Mouse (Mus musculus): Measurements from ENCODE around the gene Fndc5. TPM values are rescaled to one million over a fixed set of nuclear protein-coding genes. Genes with fewer than 3 reads are reported as not detected.

The Fndc5 gene
- polyA plus RNA-seq, 1 experiment from 2014 or later: 5.3 TPM

- Histone ChIP-seq H3K27ac (ENCODE audit: low read depth, low read length) (no peak overlapping the region), H3K4me3 (ENCODE audit: low read depth, low read length) (peak overlapping the region; percentile 45), H3K27me3 (ENCODE audit: control insufficient read depth, insufficient read depth, low read length) (peaks cover 71% of the 10 kb centered on the region), H3K9ac (ENCODE audit: low read depth, low read length) (no peak overlapping the region), H3K9me3 (replicated peaks; ENCODE audit: control insufficient read depth, low read length) (no peaks in the 10 kb centered on the region), H3K36me3 (ENCODE audit: control insufficient read depth, insufficient read depth, low read length) (no peaks in the 10 kb centered on the region), H3K4me2 (peak overlapping the region; percentile 86), H3K4me1 (ENCODE audit: control insufficient read depth, insufficient read depth, low read length) (peaks cover 18% of the 10 kb centered on the region)
- no peak for ATAC-seq (replicated peaks; ENCODE audit: insufficient number of reproducible peaks, low FRiP score, low TSS enrichment)
- WGBS (ENCODE audit: insufficient replicate concordance): 2% methylated on average over 37 of the region's 59 CpGs
These were observed 16.0 kb upstream of the Fndc5 start for GRCm38 (mm10) chr4:129120520-129121445.

GRCm38 (mm10) chr4:129121569-129122086 is 15.2 kb upstream of the Fndc5 start, which contains the start of gene Hpca:
TSS of gene Hpca (minus strand) at chr4:129122036.
- H3K4me1 ChIP-seq (ENCODE audit: control insufficient read depth, insufficient read depth, low read length): peaks cover 23% of the 10 kb centered on the region
- no peak within 1 kb of the TSS for H3K27ac ChIP-seq (ENCODE audit: low read depth, low read length)
- H3K9me3 ChIP-seq (replicated peaks; ENCODE audit: control insufficient read depth, low read length): no peaks in the 10 kb centered on the region
- peak within 1 kb of the TSS; percentile 86 for H3K4me2 ChIP-seq
- H3K9ac ChIP-seq (ENCODE audit: low read depth, low read length): no peak within 1 kb of the TSS
- peak within 1 kb of the TSS; percentile 45 for H3K4me3 ChIP-seq (ENCODE audit: low read depth, low read length)
- ATAC-seq (replicated peaks; ENCODE audit: insufficient number of reproducible peaks, low FRiP score, low TSS enrichment): no peak
- H3K27me3 ChIP-seq (ENCODE audit: control insufficient read depth, insufficient read depth, low read length): peaks cover 75% of the 10 kb centered on the region
- H3K36me3 ChIP-seq (ENCODE audit: control insufficient read depth, insufficient read depth, low read length): no peaks in the 10 kb centered on the region
- WGBS (ENCODE audit: insufficient replicate concordance): under 1% methylated on average over 17 of the region's 17 CpGs

GRCm38 (mm10) chr4:129122107-129122506 is 14.7 kb upstream of the Fndc5 start:
- H3K27me3 ChIP-seq (ENCODE audit: control insufficient read depth, insufficient read depth, low read length): peaks cover 76% of the 10 kb centered on the region
- peaks cover 23% of the 10 kb centered on the region for H3K4me1 ChIP-seq (ENCODE audit: control insufficient read depth, insufficient read depth, low read length)
- H3K9ac ChIP-seq (ENCODE audit: low read depth, low read length): no peak overlapping the region
- H3K4me3 ChIP-seq (ENCODE audit: low read depth, low read length): no peak overlapping the region
- H3K36me3 ChIP-seq (ENCODE audit: control insufficient read depth, insufficient read depth, low read length): no peaks in the 10 kb centered on the region
- no peak for ATAC-seq (replicated peaks; ENCODE audit: insufficient number of reproducible peaks, low FRiP score, low TSS enrichment)
- no peak overlapping the region for H3K27ac ChIP-seq (ENCODE audit: low read depth, low read length)
- no peaks in the 10 kb centered on the region for H3K9me3 ChIP-seq (replicated peaks; ENCODE audit: control insufficient read depth, low read length)
- no peak overlapping the region for H3K4me2 ChIP-seq
- 28% methylated on average over 9 of the region's 9 CpGs for WGBS (ENCODE audit: insufficient replicate concordance)

GRCm38 (mm10) chr4:129122719-129123118 is 14.1 kb upstream of the Fndc5 start:
- Histone ChIP-seq H3K9ac (ENCODE audit: low read depth, low read length) (no peak overlapping the region), H3K4me2 (no peak overlapping the region), H3K4me3 (ENCODE audit: low read depth, low read length) (no peak overlapping the region), H3K9me3 (replicated peaks; ENCODE audit: control insufficient read depth, low read length) (no peaks in the 10 kb centered on the region), H3K36me3 (ENCODE audit: control insufficient read depth, insufficient read depth, low read length) (no peaks in the 10 kb centered on the region), H3K27me3 (ENCODE audit: control insufficient read depth, insufficient read depth, low read length) (peaks cover 76% of the 10 kb centered on the region), H3K4me1 (ENCODE audit: control insufficient read depth, insufficient read depth, low read length) (peaks cover 23% of the 10 kb centered on the region), H3K27ac (ENCODE audit: low read depth, low read length) (no peak overlapping the region)
- 10% methylated on average over 8 of the region's 8 CpGs for WGBS (ENCODE audit: insufficient replicate concordance)
- no peak for ATAC-seq (replicated peaks; ENCODE audit: insufficient number of reproducible peaks, low FRiP score, low TSS enrichment)

GRCm38 (mm10) chr4:129124652-129125146 is 12.1 kb upstream of the Fndc5 start:
- no peak for ATAC-seq (replicated peaks; ENCODE audit: insufficient number of reproducible peaks, low FRiP score, low TSS enrichment)
- Histone ChIP-seq H3K9ac (ENCODE audit: low read depth, low read length) (no peak overlapping the region), H3K36me3 (ENCODE audit: control insufficient read depth, insufficient read depth, low read length) (no peaks in the 10 kb centered on the region), H3K4me3 (ENCODE audit: low read depth, low read length) (no peak overlapping the region), H3K27ac (ENCODE audit: low read depth, low read length) (no peak overlapping the region), H3K9me3 (replicated peaks; ENCODE audit: control insufficient read depth, low read length) (no peaks in the 10 kb centered on the region), H3K4me1 (ENCODE audit: control insufficient read depth, insufficient read depth, low read length) (peaks cover 23% of the 10 kb centered on the region), H3K4me2 (peak overlapping the region; percentile 29), H3K27me3 (ENCODE audit: control insufficient read depth, insufficient read depth, low read length) (peaks cover 69% of the 10 kb centered on the region)
- WGBS (ENCODE audit: insufficient replicate concordance): 5% methylated on average over 13 of the region's 13 CpGs

- H3K36me3 ChIP-seq (ENCODE audit: control insufficient read depth, insufficient read depth, low read length): no peaks in the 10 kb centered on the region
- H3K4me2 ChIP-seq: peak overlapping the region; percentile 56
- ATAC-seq (replicated peaks; ENCODE audit: insufficient number of reproducible peaks, low FRiP score, low TSS enrichment): no peak
- H3K9ac ChIP-seq (ENCODE audit: low read depth, low read length): no peak overlapping the region; the same call in 1 of the 2 replicates
- WGBS (ENCODE audit: insufficient replicate concordance): 11% methylated on average over 19 of the region's 19 CpGs
- no peaks in the 10 kb centered on the region for H3K9me3 ChIP-seq (replicated peaks; ENCODE audit: control insufficient read depth, low read length)
- peak overlapping the region; percentile 21 for H3K4me3 ChIP-seq (ENCODE audit: low read depth, low read length)
- no peak overlapping the region for H3K27ac ChIP-seq (ENCODE audit: low read depth, low read length)
- peaks cover 57% of the 10 kb centered on the region for H3K27me3 ChIP-seq (ENCODE audit: control insufficient read depth, insufficient read depth, low read length)
- H3K4me1 ChIP-seq (ENCODE audit: control insufficient read depth, insufficient read depth, low read length): peaks cover 30% of the 10 kb centered on the region
These were observed 10.9 kb upstream of the Fndc5 start for GRCm38 (mm10) chr4:129125736-129126451.

- H3K4me1 ChIP-seq (ENCODE audit: control insufficient read depth, insufficient read depth, low read length): peaks cover 24% of the 10 kb centered on the region
- no peak for ATAC-seq (replicated peaks; ENCODE audit: insufficient number of reproducible peaks, low FRiP score, low TSS enrichment)
- no peak overlapping the region for H3K4me3 ChIP-seq (ENCODE audit: low read depth, low read length)
- H3K27ac ChIP-seq (ENCODE audit: low read depth, low read length): no peak overlapping the region
- no peaks in the 10 kb centered on the region for H3K9me3 ChIP-seq (replicated peaks; ENCODE audit: control insufficient read depth, low read length)
- no peaks in the 10 kb centered on the region for H3K36me3 ChIP-seq (ENCODE audit: control insufficient read depth, insufficient read depth, low read length)
- peaks cover 40% of the 10 kb centered on the region for H3K27me3 ChIP-seq (ENCODE audit: control insufficient read depth, insufficient read depth, low read length)
- H3K9ac ChIP-seq (ENCODE audit: low read depth, low read length): no peak overlapping the region
- H3K4me2 ChIP-seq: no peak overlapping the region
- 49% methylated on average over 13 of the region's 13 CpGs for WGBS (ENCODE audit: insufficient replicate concordance)
These were observed 8.0 kb upstream of the Fndc5 start for GRCm38 (mm10) chr4:129128582-129129338.

- ATAC-seq (replicated peaks; ENCODE audit: insufficient number of reproducible peaks, low FRiP score, low TSS enrichment): no peak
- Histone ChIP-seq H3K9me3 (replicated peaks; ENCODE audit: control insufficient read depth, low read length) (no peaks in the 10 kb centered on the region), H3K27me3 (ENCODE audit: control insufficient read depth, insufficient read depth, low read length) (peaks cover 35% of the 10 kb centered on the region), H3K4me2 (no peak overlapping the region), H3K36me3 (ENCODE audit: control insufficient read depth, insufficient read depth, low read length) (no peaks in the 10 kb centered on the region), H3K9ac (ENCODE audit: low read depth, low read length) (no peak overlapping the region), H3K27ac (ENCODE audit: low read depth, low read length) (no peak overlapping the region), H3K4me1 (ENCODE audit: control insufficient read depth, insufficient read depth, low read length) (peaks cover 24% of the 10 kb centered on the region), H3K4me3 (ENCODE audit: low read depth, low read length) (no peak overlapping the region)
- WGBS (ENCODE audit: insufficient replicate concordance): 40% methylated on average over 9 of the region's 9 CpGs
These were observed 7.4 kb upstream of the Fndc5 start for GRCm38 (mm10) chr4:129129387-129129786.
